In genomic region chr8:123243053-123243452, GRCm38 (mm10) we compare ENCODE assay signal across 24 mouse cellular contexts. TPM values are rescaled to one million over a fixed set of nuclear protein-coding genes. Genes with fewer than 3 reads are reported as not detected.
DNase-seq lines count a peak whose midpoint lies in the region; ATAC-seq and TF ChIP-seq lines count a peak whose summit lies in the region.
"Had no signal": no experiment of that assay in that cellular context is flagged by ENCODE, and none has a peak within 500 bp of the region (broad histone marks: within the 10 kb centered on the region; RNA-seq: fewer than 3 reads in every experiment).

No protein-coding gene starts in this region.

- H3K9me3 ChIP-seq in limb, embryonic 15.5 days = no peaks in the 10 kb centered on the region
- H3K9me3 ChIP-seq in limb, embryonic 10.5 days (replicated peaks) = no peaks in the 10 kb centered on the region
- H3K9me3 ChIP-seq in CH12.LX (replicated peaks; ENCODE audit: low read length) = no peaks in the 10 kb centered on the region
- H3K9me3 ChIP-seq: forebrain, embryonic 15.5 days; G1E; heart, embryonic 15.5 days; hindbrain, embryonic 15.5 days; liver, embryonic 13.5 days; midbrain, embryonic 15.5 days; neural tube, embryonic 13.5 days had no signal

- no peak overlapping the region for H3K9ac ChIP-seq in heart, adult 2 months (ENCODE audit: low read depth, low read length)
- no peak overlapping the region for H3K9ac ChIP-seq in limb, embryonic 15.5 days
- no peak overlapping the region for H3K9ac ChIP-seq in CH12.LX (ENCODE audit: insufficient read depth, low read depth)
- H3K9ac ChIP-seq: forebrain, embryonic 15.5 days; heart, embryonic 15.5 days; hindbrain, embryonic 15.5 days; liver, embryonic 13.5 days; midbrain, embryonic 15.5 days; neural tube, embryonic 13.5 days had no signal

- dilution Hi-C loops in CH12.LX (cut with MboI; ENCODE audit: extremely low pct_ligation_motif_present, extremely low pct_unique_long_range_greater_than_20kb, low sequenced_read_pairs) = no loop called here

- in situ Hi-C loops in CH12.LX (cut with MboI; ENCODE audit: low pct_ligation_motif_present, low pct_unique_long_range_greater_than_20kb, low sequenced_read_pairs) = no loop called here

- no peaks in the 10 kb centered on the region for H3K36me3 ChIP-seq in heart, adult 2 months (ENCODE audit: control insufficient read depth, insufficient read depth, low read length)
- peaks cover 66% of the 10 kb centered on the region for H3K36me3 ChIP-seq in limb, embryonic 15.5 days
- peaks cover 66% of the 10 kb centered on the region for H3K36me3 ChIP-seq in limb, embryonic 10.5 days
- peaks cover 27 to 70% of the 10 kb centered on the region in 2 experiments for H3K36me3 ChIP-seq in CH12.LX (replicated peaks in 1 of 2; ENCODE audit: control insufficient read depth in 1 of 2, insufficient read depth in 1 of 2, low read length in 1 of 2)

- no peak overlapping the region for H3K4me3 ChIP-seq in heart, adult 2 months
- H3K4me3 ChIP-seq in limb, embryonic 15.5 days = no peak overlapping the region
- H3K4me3 ChIP-seq in limb, embryonic 10.5 days = no peak overlapping the region
- H3K4me3 ChIP-seq in CH12.LX (replicated peaks in 1 of 3; ENCODE audit: low read depth in 2 of 3, low read length in 2 of 3, poor library complexity in 1 of 3) = no peak overlapping the region
- H3K4me3 ChIP-seq in embryonic fibroblast, embryonic 13.5 days (ENCODE audit: insufficient read depth, low read length) = no peak overlapping the region
- H3K4me3 ChIP-seq: erythroblast, embryonic 14.5 days; forebrain, embryonic 15.5 days; heart, embryonic 15.5 days; hindbrain, embryonic 15.5 days; liver, embryonic 13.5 days; midbrain, embryonic 15.5 days; neural tube, embryonic 13.5 days had no signal

- no peak overlapping the region for H3K27ac ChIP-seq in heart, adult 2 months
- no peak overlapping the region for H3K27ac ChIP-seq in limb, embryonic 15.5 days
- no peak overlapping the region for H3K27ac ChIP-seq in limb, embryonic 10.5 days
- H3K27ac ChIP-seq in CH12.LX (ENCODE audit: insufficient read depth, low read depth) = no peak overlapping the region
- H3K27ac ChIP-seq in embryonic fibroblast, embryonic 13.5 days (ENCODE audit: insufficient read depth, low read length) = no peak overlapping the region
- H3K27ac ChIP-seq: forebrain, embryonic 15.5 days; heart, embryonic 15.5 days; hindbrain, embryonic 15.5 days; liver, embryonic 13.5 days; midbrain, embryonic 15.5 days; neural tube, embryonic 13.5 days had no signal

- WGBS in heart, adult 2 months = 75% methylated on average over 11 of the region's 11 CpGs
- WGBS in limb, embryonic 15.5 days = 65% methylated on average over 11 of the region's 11 CpGs
- 68% methylated on average over 11 of the region's 11 CpGs for WGBS in limb, embryonic 10.5 days

- 0 out of 2 replicates have a peak, but pooled peaks have one; percentile 42 for ATAC-seq in limb, embryonic 15.5 days (ENCODE audit: insufficient number of reproducible peaks, low FRiP score, low TSS enrichment, low read depth)
- ATAC-seq: forebrain, embryonic 15.5 days; midbrain, embryonic 15.5 days had no signal

- DNase-seq in heart, adult 2 months = no peak
- DNase-seq in heart, postnatal 4 days = no peak
- DNase-seq in limb, embryonic 10.5 days (ENCODE audit: low spot score) = no peak
- DNase-seq in CH12.LX (ENCODE audit: extremely low read depth) = no peak
- DNase-seq in urinary bladder, adult 18-20 months (ENCODE audit: low spot score in 2 of 2) = no peak
- no peak for DNase-seq in left cerebral cortex, postnatal 36 days (ENCODE audit: low spot score in 2 of 2)
- DNase-seq: adrenal gland, adult 2 months; cerebellum, adult 9-10 months; heart, adult 11 months; kidney, adult 8-10 months; layer of hippocampus, adult 9-11 months; liver, embryonic 13.5 days; lung, postnatal 36 days; retina, postnatal 1 day; thymus, adult 2 months had no signal

- TF ChIP-seq POLR2A in heart, adult 2 months (IDR thresholded peaks at IDR 0.05; ENCODE audit: insufficient read depth, low read depth, low read length) = no peak
- no peak for TF ChIP-seq POLR2A in CH12.LX (IDR thresholded peaks at IDR 0.05; ENCODE audit: low read depth, low read length)
- TF ChIP-seq POLR2A in embryonic fibroblast, embryonic 13.5 days (IDR thresholded peaks at IDR 0.05; ENCODE audit: low read depth, low read length) = no peak

- TF ChIP-seq CTCF in heart, adult 2 months (IDR thresholded peaks at IDR 0.05) = peak; percentile 17; the same call in 1 of the 2 replicates
- peak in 1 of 2 experiments; percentile 48; a peak in 2 of 4 replicates for TF ChIP-seq CTCF in CH12.LX (conservative IDR thresholded peaks at IDR 0.05 in 1 of 2, IDR thresholded peaks at IDR 0.05 in 1 of 2; ENCODE audit: low read depth in 2 of 2, low read length in 2 of 2)
- TF ChIP-seq CTCF in embryonic fibroblast, embryonic 13.5 days (IDR thresholded peaks at IDR 0.05; ENCODE audit: borderline replicate concordance, insufficient read depth, low read length) = peak; percentile 38; the same call in 1 of the 2 replicates

- TF ChIP-seq EP300 in heart, adult 2 months (IDR thresholded peaks at IDR 0.05; ENCODE audit: insufficient read depth, low read depth, low read length) = no peak
- no peak for TF ChIP-seq EP300 in CH12.LX (IDR thresholded peaks at IDR 0.05; ENCODE audit: low read length)

- no peaks in the 10 kb centered on the region for H3K4me1 ChIP-seq in heart, adult 2 months (ENCODE audit: control insufficient read depth, insufficient read depth, low read length)
- H3K4me1 ChIP-seq in limb, embryonic 15.5 days = no peaks in the 10 kb centered on the region
- H3K4me1 ChIP-seq in limb, embryonic 10.5 days = no peaks in the 10 kb centered on the region
- no peaks in the 10 kb centered on the region for H3K4me1 ChIP-seq in CH12.LX (ENCODE audit: control insufficient read depth in 1 of 2, insufficient read depth in 2 of 2)
- no peaks in the 10 kb centered on the region for H3K4me1 ChIP-seq in embryonic fibroblast, embryonic 13.5 days (ENCODE audit: control insufficient read depth, insufficient read depth, low read length)
- H3K4me1 ChIP-seq: forebrain, embryonic 15.5 days; heart, embryonic 15.5 days; hindbrain, embryonic 15.5 days; liver, embryonic 13.5 days; midbrain, embryonic 15.5 days; neural tube, embryonic 13.5 days had no signal

- no peak overlapping the region for H3K4me2 ChIP-seq in limb, embryonic 15.5 days
- H3K4me2 ChIP-seq in CH12.LX (ENCODE audit: insufficient read depth, low read depth, poor library complexity, severe bottlenecking) = no peak overlapping the region
- H3K4me2 ChIP-seq: forebrain, embryonic 15.5 days; heart, embryonic 15.5 days; hindbrain, embryonic 15.5 days; liver, embryonic 13.5 days; midbrain, embryonic 15.5 days; neural tube, embryonic 13.5 days had no signal

- TF ChIP-seq RAD21 in CH12.LX (IDR thresholded peaks at IDR 0.05; ENCODE audit: low read depth, low read length) = peak; percentile 25

- intact Hi-C loops in heart, adult 2 months (cut with DNase I) = no loop called here
- intact Hi-C loops in left cerebral cortex, postnatal 36 days (cut with DNase I) = no loop called here

- H3K79me2 ChIP-seq in heart, adult 2 months (replicated peaks; ENCODE audit: control insufficient read depth, insufficient read depth, low read length) = no peaks in the 10 kb centered on the region
- no peaks in the 10 kb centered on the region for H3K79me2 ChIP-seq in CH12.LX (replicated peaks; ENCODE audit: control insufficient read depth, extremely low read depth, insufficient read depth, poor library complexity, severe bottlenecking)

- H3K27me3 ChIP-seq in heart, adult 2 months (ENCODE audit: control insufficient read depth, insufficient read depth, low read length) = no peaks in the 10 kb centered on the region
- H3K27me3 ChIP-seq in limb, embryonic 15.5 days = no peaks in the 10 kb centered on the region
- no peaks in the 10 kb centered on the region for H3K27me3 ChIP-seq in limb, embryonic 10.5 days (ENCODE audit: low read depth, poor library complexity, severe bottlenecking)
- H3K27me3 ChIP-seq in CH12.LX (replicated peaks) = no peaks in the 10 kb centered on the region
- H3K27me3 ChIP-seq: forebrain, embryonic 15.5 days; heart, embryonic 15.5 days; hindbrain, embryonic 15.5 days; liver, embryonic 13.5 days; midbrain, embryonic 15.5 days; neural tube, embryonic 13.5 days had no signal

RNA-seq across cellular contexts. Expression of gene Spata2l, which starts 7.0 kb away (rescaled TPM):
- total RNA-seq in heart, adult 2 months (2021) = 1 to 10 TPM; 6.0 to 7.5 TPM
- polyA plus RNA-seq in heart, adult 2 months (2012; rRNA removed) = 6.7 and 7.0 TPM in 2 replicates
- total RNA-seq in heart, postnatal 4 days (2021) = 1 to 10 TPM; 3.7 to 4.2 TPM
- 5.6 and 5.9 TPM in 2 replicates for polyA plus RNA-seq in limb, embryonic 15.5 days (2015; fragmentation: Nextera tagmentation; extraction: Ambion mirVana)
- 0.75 and 1.6 TPM in 2 replicates for polyA plus RNA-seq in limb, embryonic 10.5 days (2016; fragmentation: Nextera tagmentation; extraction: Ambion mirVana)
- total RNA-seq in CH12.LX (2012; rRNA removed) (2.1 and 2.3 TPM in 2 replicates), CH12.LX (2014; rRNA removed) (0.63 and 0.95 TPM in 2 replicates)
- polyA plus RNA-seq in CH12.LX (2012; ENCODE audit: insufficient read length, low read depth) = 1.4 and 1.9 TPM in 2 replicates
- polyA plus RNA-seq in embryonic fibroblast, embryonic 13.5 days (2011; ENCODE audit: insufficient read length, low read depth, missing spikeins) = 1.5 and 2.3 TPM in 2 replicates
- 10 to 100 TPM; 86.7 to 88.8 TPM for total RNA-seq in left cerebral cortex, postnatal 36 days (2021)

RNA-seq across cellular contexts. Expression of gene Zfp276, which starts 10.9 kb away (rescaled TPM):
- total RNA-seq in heart, adult 2 months (2021) = 10 to 100 TPM in 1 of 2 experiments, 1 to 10 TPM in 1; 9.3 to 11.2 TPM
- 16.1 and 20.5 TPM in 2 replicates for polyA plus RNA-seq in heart, adult 2 months (2012; rRNA removed)
- total RNA-seq in heart, postnatal 4 days (2021) = 10 to 100 TPM; 14.4 to 14.8 TPM
- polyA plus RNA-seq in limb, embryonic 15.5 days (2015; fragmentation: Nextera tagmentation; extraction: Ambion mirVana) = 25.4 and 28.4 TPM in 2 replicates
- 23.9 and 27.9 TPM in 2 replicates for polyA plus RNA-seq in limb, embryonic 10.5 days (2016; fragmentation: Nextera tagmentation; extraction: Ambion mirVana)
- total RNA-seq in CH12.LX (2012; rRNA removed) (9.6 and 10.2 TPM in 2 replicates), CH12.LX (2014; rRNA removed) (5.5 and 5.9 TPM in 2 replicates)
- 8.7 and 9.2 TPM in 2 replicates for polyA plus RNA-seq in CH12.LX (2012; ENCODE audit: insufficient read length, low read depth)
- 11.0 and 13.2 TPM in 2 replicates for polyA plus RNA-seq in embryonic fibroblast, embryonic 13.5 days (2011; ENCODE audit: insufficient read length, low read depth, missing spikeins)
- 10 to 100 TPM; 19.2 to 24.8 TPM for total RNA-seq in left cerebral cortex, postnatal 36 days (2021)

RNA-seq across cellular contexts. Expression of gene Vps9d1, which starts 11.1 kb away (rescaled TPM):
- total RNA-seq in heart, adult 2 months (2021) = 10 to 100 TPM; 22.6 to 34.3 TPM
- polyA plus RNA-seq in heart, adult 2 months (2012; rRNA removed) = 44.0 and 52.1 TPM in 2 replicates
- 10 to 100 TPM; 26.4 to 27.3 TPM for total RNA-seq in heart, postnatal 4 days (2021)
- 27.2 and 29.4 TPM in 2 replicates for polyA plus RNA-seq in limb, embryonic 15.5 days (2015; fragmentation: Nextera tagmentation; extraction: Ambion mirVana)
- polyA plus RNA-seq in limb, embryonic 10.5 days (2016; fragmentation: Nextera tagmentation; extraction: Ambion mirVana) = 19.0 and 26.7 TPM in 2 replicates
- total RNA-seq in CH12.LX (2012; rRNA removed) (5.2 and 5.5 TPM in 2 replicates), CH12.LX (2014; rRNA removed) (2.8 and 3.1 TPM in 2 replicates)
- polyA plus RNA-seq in CH12.LX (2012; ENCODE audit: insufficient read length, low read depth) = 6.3 and 9.7 TPM in 2 replicates
- polyA plus RNA-seq in embryonic fibroblast, embryonic 13.5 days (2011; ENCODE audit: insufficient read length, low read depth, missing spikeins) = 10.6 and 14.3 TPM in 2 replicates
- 10 to 100 TPM; 56.1 to 67.6 TPM for total RNA-seq in left cerebral cortex, postnatal 36 days (2021)

RNA-seq across cellular contexts. Expression of gene Cdk10, which starts 18.4 kb away (rescaled TPM):
- 10 to 100 TPM; 18.4 to 22.9 TPM for total RNA-seq in heart, adult 2 months (2021)
- 32.4 and 37.0 TPM in 2 replicates for polyA plus RNA-seq in heart, adult 2 months (2012; rRNA removed)
- total RNA-seq in heart, postnatal 4 days (2021) = 10 to 100 TPM; 33.6 to 38.4 TPM
- 30.0 and 33.4 TPM in 2 replicates for polyA plus RNA-seq in limb, embryonic 15.5 days (2015; fragmentation: Nextera tagmentation; extraction: Ambion mirVana)
- 33.6 and 34.7 TPM in 2 replicates for polyA plus RNA-seq in limb, embryonic 10.5 days (2016; fragmentation: Nextera tagmentation; extraction: Ambion mirVana)
- total RNA-seq in CH12.LX (2012; rRNA removed) (33.7 and 35.7 TPM in 2 replicates), CH12.LX (2014; rRNA removed) (24.8 and 28.6 TPM in 2 replicates)
- 33.9 and 38.0 TPM in 2 replicates for polyA plus RNA-seq in CH12.LX (2012; ENCODE audit: insufficient read length, low read depth)
- 36.4 and 36.6 TPM in 2 replicates for polyA plus RNA-seq in embryonic fibroblast, embryonic 13.5 days (2011; ENCODE audit: insufficient read length, low read depth, missing spikeins)
- total RNA-seq in left cerebral cortex, postnatal 36 days (2021) = 100 to 1,000 TPM in 1 of 2 experiments, 10 to 100 TPM in 1; 76.8 to 101 TPM

RNA-seq across cellular contexts. Expression of gene Spata33, which starts 30.4 kb away (rescaled TPM):
- total RNA-seq in heart, adult 2 months (2021) = 10 to 100 TPM; 25.6 to 29.4 TPM
- 16.2 and 16.4 TPM in 2 replicates for polyA plus RNA-seq in heart, adult 2 months (2012; rRNA removed)
- total RNA-seq in heart, postnatal 4 days (2021) = 10 to 100 TPM; 20.9 to 22.2 TPM
- 3.5 and 3.9 TPM in 2 replicates for polyA plus RNA-seq in limb, embryonic 15.5 days (2015; fragmentation: Nextera tagmentation; extraction: Ambion mirVana)
- 3.1 and 6.2 TPM in 2 replicates for polyA plus RNA-seq in limb, embryonic 10.5 days (2016; fragmentation: Nextera tagmentation; extraction: Ambion mirVana)
- total RNA-seq in CH12.LX (2012; rRNA removed) (0.38 and 0.46 TPM in 2 replicates), CH12.LX (2014; rRNA removed) (0.35 and 0.36 TPM in 2 replicates)
- 0.41 and 0.44 TPM in 2 replicates for polyA plus RNA-seq in CH12.LX (2012; ENCODE audit: insufficient read length, low read depth)
- polyA plus RNA-seq in embryonic fibroblast, embryonic 13.5 days (2011; ENCODE audit: insufficient read length, low read depth, missing spikeins) = 1.4 and 2.9 TPM in 2 replicates
- 1 to 10 TPM; 6.4 to 7.5 TPM for total RNA-seq in left cerebral cortex, postnatal 36 days (2021)
